In the genomic region with DNA sequence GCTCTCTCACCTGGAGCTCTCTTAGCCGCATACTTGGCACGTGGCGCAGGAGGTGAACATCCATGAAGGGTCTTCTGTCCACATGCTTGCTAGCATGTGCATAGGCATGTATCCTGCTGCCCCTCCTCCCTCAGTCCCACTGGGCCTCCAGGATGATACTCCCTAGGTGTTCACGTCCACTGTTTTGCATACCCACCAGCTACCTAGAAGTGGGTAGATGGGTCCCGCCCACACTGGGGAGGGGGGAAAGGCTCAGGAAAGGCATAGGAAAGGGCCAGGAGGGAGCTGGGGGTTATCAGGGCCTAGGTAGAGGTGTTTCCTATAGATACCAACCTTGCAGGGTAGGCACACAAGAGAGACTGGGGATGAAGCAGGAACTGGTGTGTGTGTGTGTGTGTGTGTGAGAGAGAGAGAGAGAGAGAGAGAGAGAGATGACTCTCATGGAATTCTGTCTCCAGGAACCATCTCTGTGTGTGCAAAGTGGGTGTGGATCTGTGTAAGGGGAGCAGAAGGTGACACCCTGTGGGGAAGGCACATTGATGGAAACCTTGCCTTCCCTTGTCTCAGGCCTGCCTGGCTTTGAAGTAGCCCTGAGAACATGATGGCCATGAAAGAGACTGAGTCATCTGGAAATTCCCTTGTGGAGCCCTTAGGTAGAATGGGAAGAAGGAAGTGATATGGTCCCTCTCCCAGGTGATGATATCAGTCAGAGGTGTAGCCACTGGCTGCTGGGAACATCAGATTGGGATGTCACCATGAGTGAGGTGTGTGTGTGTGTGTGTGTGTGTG, we compare ENCODE assay signal across 19 mouse cellular contexts.
"Had no signal": no experiment of that assay in that cellular context is flagged by ENCODE, and none has a peak within 500 bp of the region (broad histone marks: within the 10 kb centered on the region; RNA-seq: fewer than 3 reads in every experiment).

No protein-coding gene starts in this region.

- H3K36me3 ChIP-seq: kidney, embryonic 15.5 days; liver, embryonic 13.5 days; neural tube, embryonic 12.5 days; neural tube, embryonic 15.5 days had no signal

- H3K27me3 ChIP-seq: kidney, embryonic 15.5 days; liver, embryonic 13.5 days; neural tube, embryonic 12.5 days; neural tube, embryonic 15.5 days had no signal

- H3K9ac ChIP-seq: kidney, embryonic 15.5 days; liver, embryonic 13.5 days; neural tube, embryonic 12.5 days; neural tube, embryonic 15.5 days had no signal

- H3K4me3 ChIP-seq: kidney, embryonic 15.5 days; left cerebral cortex, adult 2 months; liver, embryonic 13.5 days; neural tube, embryonic 12.5 days; neural tube, embryonic 15.5 days had no signal

- H3K4me1 ChIP-seq: liver, embryonic 13.5 days had no signal

- DNase-seq: kidney, postnatal 10 days; kidney, postnatal 36 days; layer of hippocampus, postnatal 36 days; liver, embryonic 13.5 days; lung, adult 2 months; lung, postnatal 14 days; lung, postnatal 4 days; midbrain, embryonic 14.5 days; right cerebral cortex, adult 18-20 months; right cerebral cortex, postnatal 14 days; right cerebral cortex, postnatal 4 days; thymus, adult 2 months; thymus, postnatal 25 days had no signal

- H3K27ac ChIP-seq: kidney, embryonic 15.5 days; left cerebral cortex, adult 2 months; liver, embryonic 13.5 days; neural tube, embryonic 12.5 days; neural tube, embryonic 15.5 days; stomach, postnatal 0 days had no signal

- H3K9me3 ChIP-seq: kidney, embryonic 15.5 days; liver, embryonic 13.5 days; neural tube, embryonic 12.5 days; neural tube, embryonic 15.5 days had no signal

- H3K4me2 ChIP-seq: kidney, embryonic 15.5 days; liver, embryonic 13.5 days; midbrain, embryonic 11.5 days; neural tube, embryonic 12.5 days; neural tube, embryonic 15.5 days had no signal
